Mouse (Mus musculus) cerebellum, postnatal 36 days (tissue): ENCODE measurements around the gene Gpr183.

ENCODE experiments used
- DNase-seq, 2 experiments: peaks; one replicate each; pipeline ENCODE4 v3.0.0; 2021 to 2022; ENCODE audit warnings: mixed read lengths in 2 of 2

Gene Gpr183

DNA sequence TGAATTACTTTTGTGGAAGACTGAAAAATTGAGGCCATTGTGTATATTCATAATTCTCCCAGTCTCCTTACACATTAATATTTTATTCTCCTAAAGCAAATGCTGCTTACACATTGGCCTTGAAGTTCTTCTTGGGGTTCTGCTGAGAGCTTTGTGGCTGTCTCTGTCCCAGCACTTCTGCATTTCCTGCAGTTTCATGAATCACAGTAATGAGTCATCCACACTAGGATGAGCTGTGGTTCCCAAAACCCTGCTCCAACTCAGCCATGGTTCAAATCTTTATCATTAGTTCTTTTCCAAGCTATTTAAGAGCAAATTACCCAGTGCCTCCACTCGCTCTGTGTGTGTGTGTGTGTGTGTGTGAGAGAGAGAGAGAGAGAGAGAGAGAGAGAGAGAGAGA lies 22.3 kb upstream of the Gpr183 start:
- DNase-seq: no peak

DNA sequence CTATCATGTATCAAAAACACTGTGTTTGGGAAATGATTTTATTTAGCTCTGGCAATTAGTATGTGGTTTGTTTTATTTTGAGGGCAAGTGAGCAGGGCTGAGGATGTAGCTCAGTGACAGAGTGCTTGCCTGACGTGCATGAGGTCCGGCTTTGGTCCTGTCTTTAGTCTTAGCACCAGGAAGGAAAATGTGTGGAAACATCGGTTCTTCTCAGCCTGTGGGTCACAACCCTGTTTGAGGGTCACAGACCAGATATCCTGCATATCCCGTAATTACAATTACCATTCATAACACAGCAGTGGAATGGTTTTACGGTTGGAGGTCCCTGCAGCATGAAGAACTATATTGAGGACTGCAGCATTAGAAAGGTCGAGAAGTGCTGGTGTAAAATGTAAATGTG lies 21.0 kb upstream of the Gpr183 start:
- DNase-seq: no peak

DNA sequence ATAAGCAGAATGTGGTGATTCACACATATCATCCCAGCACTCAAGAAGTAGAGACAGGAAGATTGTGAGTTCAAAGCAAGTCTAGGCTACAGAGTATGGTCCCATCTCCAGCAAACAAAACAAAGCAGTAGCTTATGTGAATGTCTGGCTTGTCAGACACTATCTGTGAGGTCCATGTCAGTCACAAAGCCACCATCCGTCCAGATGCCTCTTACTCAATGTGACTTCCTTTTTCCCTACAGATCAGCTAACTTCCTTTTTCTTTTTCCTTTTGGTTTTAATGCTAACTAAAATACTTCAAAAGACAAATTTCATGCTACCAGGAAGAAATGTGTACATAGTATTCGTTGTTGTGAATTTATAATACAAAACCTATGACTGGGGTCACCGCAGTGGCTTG lies 20.5 kb upstream of the Gpr183 start:
- no peak for DNase-seq

DNA sequence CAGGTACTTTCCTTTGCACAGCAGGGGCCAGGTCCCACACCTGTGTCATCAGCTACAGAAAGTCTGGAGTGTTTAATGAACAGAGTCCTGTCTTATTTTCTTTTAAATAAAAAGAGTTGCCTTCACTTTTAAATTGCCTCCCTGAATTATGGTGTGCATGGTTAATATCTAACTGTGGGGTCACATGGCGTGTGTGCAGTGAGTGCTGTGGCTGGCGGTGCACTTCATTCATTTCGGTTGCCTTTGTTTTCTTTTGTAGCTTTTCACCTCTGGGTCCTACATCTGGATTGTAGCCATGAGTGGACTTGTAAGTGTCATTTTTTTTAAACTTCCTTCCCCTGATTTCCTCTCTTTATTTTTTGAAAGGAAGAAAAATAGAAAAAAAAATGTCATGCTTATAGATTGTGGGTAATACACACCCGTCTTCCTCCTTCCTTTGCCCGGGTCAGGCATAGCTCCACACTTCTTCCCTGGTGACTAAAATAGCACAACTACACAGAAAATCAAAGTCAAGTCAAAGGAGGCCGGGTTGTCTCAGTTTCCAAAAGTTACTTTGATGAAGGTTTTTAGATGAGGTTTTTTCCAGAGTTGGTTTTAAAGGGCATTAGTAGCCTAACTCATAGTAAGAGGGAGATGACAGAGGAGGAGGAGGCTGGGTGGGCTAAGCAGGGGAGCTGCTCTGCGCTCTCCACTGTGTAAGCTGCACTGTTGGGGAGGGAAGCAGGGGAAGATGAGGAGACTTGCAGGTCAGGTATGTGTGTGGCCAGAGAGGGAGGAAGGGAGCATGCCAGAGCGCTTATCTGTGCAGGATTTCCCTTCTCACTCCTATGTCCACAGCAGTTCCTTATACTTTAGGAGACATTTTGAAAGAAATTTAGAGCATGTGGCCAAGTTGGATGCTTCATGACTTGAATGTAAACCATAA lies 18.3 kb upstream of the Gpr183 start:
- no peak for DNase-seq

DNA sequence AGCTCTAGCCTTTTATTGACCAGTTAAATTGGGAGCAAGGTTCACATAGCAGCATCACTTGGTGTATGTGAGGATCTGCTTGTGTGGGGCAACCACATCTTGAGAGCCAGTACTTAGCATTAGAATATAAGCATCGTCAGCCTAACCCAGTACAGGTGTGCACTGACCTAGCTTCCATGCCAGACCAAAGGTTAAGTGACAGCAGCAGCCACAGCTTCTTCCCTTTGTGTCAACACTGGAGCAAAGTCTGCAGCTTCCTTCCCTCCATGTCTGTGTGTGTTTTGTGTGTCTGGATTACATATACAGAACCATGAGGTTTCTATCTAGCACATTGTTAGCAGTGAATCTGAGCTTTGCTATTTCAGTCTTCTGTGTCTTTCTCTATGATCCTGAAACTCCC lies 16.5 kb upstream of the Gpr183 start:
- DNase-seq: no peak

DNA sequence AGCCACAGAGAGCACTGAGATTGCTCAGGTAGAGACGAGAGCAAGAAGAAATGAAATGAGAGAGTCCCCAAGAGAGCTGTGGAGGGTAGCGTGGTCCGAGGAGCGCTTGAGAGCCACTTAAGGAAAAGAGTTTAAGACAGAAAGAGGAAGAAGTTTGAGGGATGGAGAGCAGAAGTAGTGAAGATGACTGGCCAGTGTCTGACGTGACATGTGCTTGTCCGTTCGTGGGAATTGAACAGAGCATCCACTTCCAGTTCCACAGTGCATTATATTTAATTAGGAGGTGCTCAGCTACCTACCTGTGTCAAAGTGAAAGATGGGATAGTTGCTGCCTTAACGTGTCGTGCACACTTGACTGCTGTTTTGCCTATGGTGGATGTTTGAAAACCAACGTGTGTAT lies 8.1 kb upstream of the Gpr183 start:
- no peak for DNase-seq

DNA sequence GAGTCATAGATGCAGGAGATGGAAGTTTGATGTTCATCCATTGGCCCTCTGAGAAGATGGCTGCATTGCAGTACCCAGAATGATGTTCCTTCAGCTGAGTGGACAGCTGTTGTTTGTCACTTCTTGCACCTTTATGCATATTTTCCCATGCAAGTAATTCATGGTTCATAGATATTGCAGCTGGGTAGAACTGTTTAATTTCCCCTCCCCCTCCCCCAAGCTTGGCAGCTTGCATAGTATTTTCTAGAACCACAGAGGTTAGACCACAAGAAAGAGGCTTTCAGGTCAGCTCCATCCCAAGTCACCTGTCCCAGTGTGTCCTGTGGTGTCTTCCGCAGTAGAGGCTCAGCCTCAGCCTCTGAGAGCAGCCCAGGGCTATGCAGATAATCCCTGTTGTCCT lies 5.4 kb upstream of the Gpr183 start:
- no peak for DNase-seq

DNA sequence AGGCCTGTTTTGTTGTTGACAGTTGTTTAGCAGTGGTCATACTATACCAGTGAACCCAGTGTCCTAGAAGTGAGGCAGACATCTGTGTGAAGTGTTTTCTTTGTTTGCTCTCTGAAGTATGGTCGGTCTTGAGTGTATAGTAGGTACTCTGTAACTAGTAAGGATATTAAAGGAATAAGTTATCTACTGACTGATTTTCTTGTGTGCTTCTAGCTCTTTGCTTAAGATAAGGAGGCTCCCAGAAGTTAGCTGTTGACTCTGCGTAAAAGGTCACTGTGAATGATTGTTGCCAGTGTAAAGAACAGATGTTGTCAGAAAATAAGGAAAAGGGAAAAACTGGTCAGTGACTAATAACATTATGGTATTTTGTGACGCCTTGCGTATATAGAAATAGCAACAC lies 2.1 kb upstream of the Gpr183 start:
- no peak for DNase-seq

DNA sequence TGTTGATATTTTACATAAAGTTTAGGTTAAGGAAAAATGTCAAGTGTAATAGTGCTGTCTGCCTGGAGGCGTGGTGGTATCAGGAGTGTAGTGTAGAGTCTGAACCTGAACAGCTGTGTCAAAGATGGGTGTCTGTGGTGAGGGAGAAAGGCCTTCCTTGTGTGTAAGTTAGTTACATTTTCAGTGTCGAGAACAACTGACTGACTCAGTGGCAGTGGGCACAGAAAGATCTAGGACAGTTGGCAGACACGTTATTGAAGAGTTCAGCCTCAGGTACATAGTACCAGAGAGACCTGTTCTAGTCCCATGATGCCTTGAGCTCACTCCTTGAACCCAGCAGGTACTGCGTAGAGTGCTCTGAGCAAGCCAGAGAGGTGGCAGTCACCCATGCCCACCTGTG lies 466 bp upstream of the Gpr183 start:
- no peak for DNase-seq

DNA sequence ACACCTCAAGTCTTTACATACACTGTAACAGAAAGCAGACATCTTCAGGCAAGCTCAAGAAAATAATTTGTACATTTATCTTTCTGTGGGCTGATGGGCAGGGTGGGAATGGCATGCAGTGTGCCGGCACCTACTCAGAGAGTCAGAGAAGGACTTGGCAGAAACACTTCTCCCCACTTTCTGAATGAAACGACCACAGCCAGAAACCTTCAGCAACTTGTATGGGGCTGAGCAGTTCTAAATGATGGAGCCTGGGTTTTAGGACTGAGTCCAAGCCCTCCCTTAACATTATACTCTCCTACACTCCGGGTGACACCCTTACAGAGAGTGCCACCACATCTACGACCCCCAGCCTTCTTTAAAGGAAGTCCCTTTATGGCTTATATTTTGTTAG lies 1.1 kb downstream of the Gpr183 start:
- no peak for DNase-seq

DNA sequence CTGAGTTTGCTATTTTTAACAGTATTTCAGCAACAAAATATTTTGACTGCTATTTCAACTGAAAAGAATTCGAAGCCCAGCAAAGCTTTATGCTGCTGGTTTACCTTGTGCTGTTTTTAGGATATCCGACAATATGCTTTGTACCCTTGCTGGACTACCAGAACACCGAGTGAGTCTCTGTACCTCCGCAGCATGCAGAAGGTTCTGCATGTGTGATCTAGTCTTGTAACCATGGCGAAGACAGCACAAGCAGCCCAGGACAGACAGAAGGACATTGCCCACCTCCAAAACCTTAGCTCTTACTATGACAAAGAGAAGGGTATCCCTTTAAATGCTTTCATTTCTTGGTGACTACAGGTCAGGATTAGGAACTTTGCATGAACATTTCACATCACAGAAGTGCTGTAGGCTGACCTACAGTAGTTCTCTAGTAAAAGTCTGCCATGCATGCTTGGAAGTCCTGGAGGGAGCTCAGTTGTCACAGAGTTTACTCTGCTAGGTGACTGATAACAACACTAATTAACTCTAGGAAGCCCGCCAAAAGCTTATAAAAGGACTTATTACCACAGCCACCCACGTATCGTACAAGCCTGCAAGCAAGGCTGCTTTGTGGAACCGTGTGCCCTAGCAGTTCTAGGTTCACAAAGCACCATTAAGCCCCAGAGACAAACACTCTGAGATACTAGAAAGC lies 1.6 kb downstream of the Gpr183 start:
- DNase-seq: no peak

DNA sequence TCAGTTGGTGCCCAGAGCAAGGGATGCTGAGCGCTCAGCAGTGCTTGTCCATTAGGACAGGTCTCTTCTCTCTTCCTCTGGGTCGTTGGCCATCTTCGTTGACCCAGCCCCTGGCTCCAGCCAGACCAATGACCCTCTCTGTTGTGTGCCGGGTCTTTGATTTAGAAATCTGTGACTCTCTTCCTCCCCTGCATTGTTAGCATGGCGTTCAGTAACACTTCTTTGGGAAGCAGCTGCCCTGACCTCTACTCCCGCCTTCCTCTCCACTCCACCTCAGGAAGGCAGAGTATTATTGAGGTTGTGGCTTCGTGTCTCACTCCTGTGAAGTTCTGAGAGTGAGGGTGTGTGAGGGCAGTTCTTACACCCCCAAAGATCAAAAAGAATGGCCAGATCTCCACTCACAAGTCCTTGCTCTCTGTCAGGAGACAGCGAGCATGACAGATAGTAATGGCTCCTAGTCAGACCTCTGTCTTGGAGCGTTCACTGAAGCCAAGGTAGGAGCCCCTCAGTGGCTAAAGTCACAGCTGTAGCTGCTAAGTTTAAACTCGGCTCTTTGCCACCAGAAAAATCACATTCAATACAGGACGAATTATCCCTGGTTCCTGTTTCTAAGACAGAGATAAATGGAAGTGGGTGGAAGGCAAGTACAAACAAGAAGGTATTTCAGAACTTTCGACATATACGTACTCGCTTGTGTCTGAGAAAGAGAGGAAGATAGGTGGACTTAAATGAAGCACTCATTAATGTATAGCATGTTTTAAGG lies 2.7 kb downstream of the Gpr183 start:
- no peak for DNase-seq

DNA sequence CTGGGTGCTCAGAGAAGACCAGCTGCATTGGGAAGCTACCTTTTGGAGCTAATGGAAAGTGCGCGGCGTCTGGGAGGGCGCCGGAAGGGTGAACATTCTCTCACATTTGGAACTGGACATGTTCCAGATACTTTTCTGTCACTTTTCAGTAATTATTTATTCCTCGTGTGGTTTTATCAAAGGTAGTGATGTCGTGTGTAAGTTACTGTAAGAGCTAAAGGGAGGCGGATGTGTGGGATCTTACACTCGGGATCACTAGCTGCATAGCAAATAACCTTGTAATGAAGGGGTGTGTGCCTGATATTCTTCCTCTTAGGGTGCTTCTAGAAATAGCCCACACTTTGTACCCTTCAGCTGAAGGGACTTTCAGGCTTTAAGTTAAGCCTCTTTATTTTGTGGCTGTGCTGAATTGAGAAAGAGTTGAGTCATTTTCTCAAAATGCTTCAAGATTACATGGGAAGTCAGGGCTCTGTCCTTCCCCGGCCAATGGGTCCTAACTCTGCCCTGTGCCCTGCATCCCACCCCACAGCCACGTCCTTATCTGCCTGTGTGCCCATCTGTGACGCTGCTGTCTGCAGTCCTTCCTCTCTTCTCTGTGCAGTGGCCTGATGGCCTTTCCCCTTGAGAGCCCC lies 3.4 kb downstream of the Gpr183 start:
- DNase-seq: no peak

DNA sequence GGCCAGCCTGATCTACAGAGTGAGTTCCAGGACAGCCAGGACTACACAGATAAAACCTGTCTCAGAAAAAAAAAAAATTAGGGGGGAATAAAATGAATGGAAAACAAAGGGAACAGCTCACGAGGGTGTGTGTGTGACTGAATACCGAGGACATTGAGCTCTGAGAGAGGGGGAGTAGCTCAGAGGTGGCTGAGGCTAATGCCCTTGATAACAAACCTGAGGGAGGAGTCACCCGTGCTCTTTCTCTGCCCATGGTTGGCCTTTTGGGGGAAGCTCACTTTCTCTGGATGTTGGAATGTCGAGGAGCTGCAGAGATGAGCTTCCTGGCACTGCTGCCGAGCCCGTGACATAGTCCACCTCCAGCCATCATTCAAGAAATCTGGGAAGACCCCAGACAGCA lies 4.0 kb downstream of the Gpr183 start:
- no peak for DNase-seq

DNA sequence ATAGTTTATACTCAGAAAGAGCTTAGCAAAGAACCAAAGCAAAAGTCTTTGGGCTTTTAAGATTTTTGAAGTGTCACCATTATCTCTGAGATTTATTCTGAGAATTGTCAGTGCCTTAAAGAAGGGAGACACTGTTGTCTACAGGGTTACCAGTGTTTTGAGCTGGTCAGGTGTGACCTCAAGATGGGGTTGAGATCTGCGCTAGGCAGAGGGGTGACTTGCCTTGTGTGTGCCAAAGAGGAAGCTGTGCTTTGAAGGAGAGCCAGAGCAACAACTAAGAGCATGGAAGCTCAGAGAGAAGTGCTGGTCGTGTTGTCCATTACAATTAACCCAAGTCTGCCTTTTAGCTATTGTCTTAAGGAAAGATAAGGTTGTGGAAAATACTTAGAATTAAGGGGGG lies 4.5 kb downstream of the Gpr183 start:
- no peak for DNase-seq

DNA sequence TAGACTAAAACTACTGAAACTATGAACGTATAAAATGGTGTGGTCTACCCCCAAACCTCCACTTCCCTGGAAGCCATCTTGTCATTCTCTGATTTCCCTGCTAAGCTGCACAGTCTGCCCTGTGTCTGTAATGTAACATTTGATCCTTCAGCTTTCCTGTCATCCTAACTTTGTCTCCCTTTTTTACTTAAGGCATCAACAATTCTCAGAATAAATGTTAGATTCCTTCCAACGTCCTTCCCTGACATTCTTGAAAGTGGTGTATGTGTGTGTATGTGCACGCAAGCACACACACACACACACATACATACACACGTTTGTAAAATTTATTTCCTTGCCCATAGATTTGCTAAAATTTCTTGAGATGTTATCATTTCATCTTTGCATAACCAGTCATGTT lies 5.0 kb downstream of the Gpr183 start:
- DNase-seq: no peak

DNA sequence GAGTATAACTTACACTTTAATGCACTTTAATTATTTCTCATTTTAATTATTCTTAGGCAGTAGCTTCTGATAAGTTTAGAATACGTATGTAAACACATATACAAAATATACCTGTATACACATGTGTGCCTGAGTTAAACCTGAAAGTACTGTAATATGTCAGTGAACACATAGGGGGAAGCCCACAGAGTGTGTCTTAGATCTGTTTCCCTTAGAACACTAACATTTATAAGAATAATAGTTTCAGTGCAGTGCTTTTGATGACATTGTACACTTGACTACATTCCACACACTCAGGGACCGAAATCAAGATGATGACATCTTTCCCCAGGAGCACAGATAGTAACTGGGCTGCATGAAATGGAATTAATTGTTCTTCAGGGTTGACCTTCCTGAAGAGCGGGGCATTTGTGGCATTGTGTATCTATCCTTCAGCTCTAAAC lies 5.4 kb downstream of the Gpr183 start:
- DNase-seq: no peak

DNA sequence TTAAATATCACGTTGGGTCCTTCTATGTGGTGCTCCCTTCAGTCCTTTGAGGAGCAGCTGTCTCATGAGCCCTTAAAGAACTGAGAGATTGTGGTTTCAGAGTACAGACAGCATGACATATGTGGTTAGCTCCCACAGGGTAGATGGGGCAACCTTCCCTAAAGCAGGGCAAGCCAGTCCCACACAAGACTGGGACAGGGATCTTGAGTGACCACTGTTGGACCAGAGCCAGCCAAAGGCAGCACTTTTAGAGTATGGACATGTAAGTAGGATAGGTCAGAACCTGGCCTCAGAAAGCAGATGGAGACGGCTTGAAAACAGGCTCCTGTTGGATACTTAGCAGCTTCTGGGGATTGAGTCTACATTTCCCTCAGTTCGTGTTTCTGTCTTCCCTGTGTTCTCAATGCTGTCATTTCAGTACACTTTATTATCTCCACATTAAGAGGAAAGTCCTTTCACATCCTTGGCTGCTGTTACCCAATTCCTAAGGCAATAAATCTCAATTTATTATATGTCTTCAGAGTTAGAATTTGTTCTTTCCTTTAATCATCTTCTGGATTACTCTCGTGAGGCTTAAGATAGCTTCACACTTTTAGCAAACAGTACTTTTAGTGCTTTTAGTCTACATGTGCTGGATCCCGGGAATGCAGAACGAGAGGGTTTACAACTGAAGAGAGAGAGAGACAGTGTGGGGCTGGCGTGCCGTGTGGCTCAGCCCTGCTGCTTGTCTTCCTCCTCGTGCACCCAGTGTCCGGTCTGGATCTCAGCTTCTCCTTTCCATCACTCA lies 6.1 kb downstream of the Gpr183 start:
- DNase-seq: no peak

DNA sequence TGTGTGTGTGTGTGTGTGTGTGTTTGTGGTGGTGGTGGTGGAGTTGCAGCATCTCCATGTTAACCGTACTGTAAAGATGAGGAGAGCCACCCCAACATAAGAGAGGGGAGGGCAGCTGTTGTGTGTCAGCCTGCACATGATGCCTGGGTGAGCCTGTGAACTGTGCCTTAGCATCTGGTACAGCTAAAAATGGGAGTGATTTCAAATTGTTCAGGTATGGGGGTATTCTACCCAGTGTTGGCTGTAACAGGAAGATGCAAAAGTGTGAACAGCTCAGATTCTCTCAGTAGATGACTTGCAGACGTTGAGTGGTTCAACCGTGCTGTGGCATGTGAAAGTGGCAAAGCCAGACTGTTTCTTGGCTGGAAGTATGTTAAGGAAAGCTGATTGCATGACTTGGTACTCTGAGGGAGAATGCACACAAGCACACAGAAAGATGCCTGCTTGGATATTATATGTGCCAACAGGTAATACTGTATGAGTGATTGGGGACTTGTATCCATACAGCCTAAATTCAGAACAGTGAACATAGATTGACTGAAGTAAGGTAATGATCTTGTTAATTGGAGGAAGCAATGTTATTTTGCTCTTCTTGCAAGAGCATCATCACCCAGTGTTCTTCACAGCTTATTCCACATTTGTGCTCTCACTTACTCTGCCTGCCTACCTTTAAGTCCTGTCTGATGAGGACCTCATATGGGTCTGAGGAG lies 6.8 kb downstream of the Gpr183 start:
- no peak for DNase-seq

DNA sequence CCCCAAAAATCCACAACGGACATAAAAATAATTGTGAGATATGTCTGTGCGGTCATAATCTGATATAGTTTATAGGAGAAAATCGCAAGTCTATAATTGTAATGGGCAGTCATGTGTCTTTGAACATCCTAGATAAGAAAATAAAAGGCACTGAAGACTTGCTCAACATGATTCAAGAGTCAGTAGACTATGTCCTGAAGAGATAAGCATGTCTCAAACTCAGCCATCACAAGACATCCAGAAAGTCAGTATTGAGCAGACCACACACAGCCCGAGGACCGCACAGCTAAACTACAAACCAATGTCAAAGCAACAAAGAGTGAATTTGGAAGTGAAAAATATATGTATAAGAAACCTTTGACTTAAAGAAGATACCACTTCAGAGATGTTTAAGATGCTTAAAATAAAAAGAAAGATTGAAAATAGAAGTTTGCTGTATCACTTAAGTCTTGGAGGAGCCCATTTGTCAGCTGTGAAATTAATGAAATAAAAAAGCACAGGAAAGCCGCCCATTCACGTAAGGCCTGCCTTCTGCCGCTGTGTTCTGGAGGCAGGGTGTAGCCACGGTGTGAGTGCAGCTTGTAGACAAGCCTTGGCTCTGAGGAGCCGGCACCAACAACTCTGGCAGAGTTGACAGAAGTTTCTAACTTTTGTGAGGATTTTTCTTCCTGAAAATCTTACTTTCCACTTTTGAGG lies 7.7 kb downstream of the Gpr183 start:
- no peak for DNase-seq

DNA sequence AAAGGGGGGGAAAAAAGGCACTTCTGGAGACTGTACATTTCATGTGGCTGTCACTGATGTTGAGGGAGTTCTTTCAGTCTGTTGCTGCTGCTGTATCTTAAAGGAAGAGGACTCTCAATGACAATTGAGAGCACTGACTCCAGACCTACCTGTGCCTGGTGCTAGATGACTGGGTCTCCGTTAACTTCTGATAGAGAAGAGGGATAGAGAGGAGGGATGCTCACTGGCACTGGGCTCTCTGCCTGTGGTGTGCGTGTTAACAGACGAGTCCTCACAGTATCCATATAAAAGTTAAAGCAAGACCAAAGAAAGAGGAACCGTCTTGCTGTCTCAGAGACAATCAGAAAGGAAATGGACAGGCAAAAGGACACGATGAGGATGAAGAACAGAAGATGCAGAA lies 8.7 kb downstream of the Gpr183 start:
- DNase-seq: no peak
